Mouse (Mus musculus): Measurements from ENCODE around the gene Ankle1.

Ankle1 gene

DNA sequence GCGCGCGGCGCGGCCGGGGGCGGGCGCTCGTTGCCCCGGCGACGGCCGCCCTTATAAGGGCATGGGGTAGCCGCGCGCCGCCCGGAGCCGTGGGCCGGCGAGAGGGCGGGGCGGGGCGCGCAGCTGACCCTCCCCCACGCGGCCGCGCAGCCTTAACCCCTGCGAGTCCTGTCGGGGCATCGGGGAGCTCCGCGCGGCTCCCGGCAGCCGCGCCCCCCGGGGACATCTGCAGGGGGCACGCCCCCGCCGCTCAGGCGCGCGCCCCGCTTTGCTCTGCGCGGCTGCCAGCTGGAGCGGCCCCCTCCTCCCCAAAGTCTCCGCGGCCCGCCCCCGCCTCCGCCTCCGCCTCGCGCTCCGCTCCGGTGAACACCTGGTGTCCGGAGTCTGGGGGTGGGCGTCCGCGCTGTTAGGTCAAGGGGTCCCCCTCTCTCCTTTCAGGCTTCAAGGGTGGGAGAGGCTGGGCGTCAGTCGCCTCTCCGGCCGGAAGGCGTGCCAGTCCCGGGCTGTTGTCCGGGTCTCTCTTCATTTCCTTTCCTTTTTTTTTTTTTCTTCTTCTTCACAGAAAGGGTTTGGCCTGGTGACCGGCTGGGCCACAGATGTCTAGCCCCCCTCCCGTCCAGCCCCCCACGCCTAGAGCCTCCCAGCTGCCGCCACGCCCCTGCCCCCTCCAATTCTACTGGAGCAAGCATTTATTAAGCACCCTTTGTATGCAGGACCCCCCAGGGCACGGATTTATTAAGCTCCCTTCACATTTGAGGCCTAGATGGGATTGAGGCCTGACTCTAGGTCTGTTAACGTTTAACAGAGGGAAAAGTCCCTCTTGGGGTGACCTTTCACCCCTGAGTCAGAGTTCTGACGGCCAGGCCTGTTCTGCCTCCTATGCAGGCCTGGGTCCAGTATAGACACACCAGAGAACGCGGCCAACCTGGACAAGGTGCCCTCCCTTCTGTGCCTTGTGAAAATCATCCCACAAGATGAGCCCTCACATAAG lies 23.5 kb upstream of the Ankle1 start:
- DNase-seq = peak; percentile 76

GRCm38 (mm10) chr8:71383396-71383795 lies 22.4 kb upstream of the Ankle1 start:
- no peak for DNase-seq

DNA sequence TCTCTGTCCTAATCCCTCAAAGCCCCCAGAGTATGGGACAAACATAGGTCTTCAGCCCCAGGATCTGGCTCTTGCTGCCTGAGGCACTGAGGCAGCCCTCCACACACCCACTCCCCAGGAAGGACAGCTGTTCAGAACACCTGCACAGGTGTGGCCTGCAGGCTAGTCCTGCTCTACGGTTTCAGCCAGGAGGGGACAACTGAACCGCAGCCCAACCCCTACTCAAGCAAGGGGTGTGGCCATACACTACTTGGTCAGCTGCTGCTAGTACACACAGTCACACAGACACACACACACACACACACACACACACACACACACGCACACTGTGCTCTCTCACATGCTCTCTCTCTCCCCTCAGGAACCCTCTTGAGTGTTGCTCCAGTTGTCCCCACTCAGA lies 21.9 kb upstream of the Ankle1 start:
- DNase-seq = no peak

DNA sequence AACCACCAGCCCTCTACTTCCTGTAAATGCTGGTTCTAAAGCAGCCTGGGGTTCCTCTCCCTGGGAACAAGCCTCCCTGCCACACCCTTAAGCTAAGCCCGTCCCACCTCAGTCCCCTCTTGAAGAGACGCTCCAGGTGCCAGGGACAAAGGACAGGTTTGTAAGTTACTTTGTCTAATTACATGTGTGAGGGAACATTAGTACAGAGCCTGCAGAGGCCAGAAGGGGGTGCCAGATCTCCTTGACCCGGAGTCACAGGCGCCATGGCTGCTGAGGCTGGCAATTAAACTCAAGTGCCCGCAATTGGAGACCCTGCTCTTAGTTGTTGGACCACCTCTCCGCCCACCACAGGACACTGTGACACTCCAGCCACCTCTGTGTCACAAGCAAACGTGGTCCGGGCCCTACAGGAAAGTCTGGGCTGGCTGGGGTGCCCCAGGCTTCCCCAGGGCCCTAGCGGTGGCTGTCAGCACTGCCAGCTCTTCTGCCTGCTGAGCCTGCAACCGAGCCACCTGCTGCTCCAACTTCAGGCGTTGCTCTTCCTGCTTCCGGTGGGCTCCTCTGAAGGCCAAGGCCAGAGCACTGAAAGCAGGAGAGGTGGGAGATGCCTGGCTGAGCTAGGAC lies 20.5 kb upstream of the Ankle1 start:
- no peak for DNase-seq

DNA sequence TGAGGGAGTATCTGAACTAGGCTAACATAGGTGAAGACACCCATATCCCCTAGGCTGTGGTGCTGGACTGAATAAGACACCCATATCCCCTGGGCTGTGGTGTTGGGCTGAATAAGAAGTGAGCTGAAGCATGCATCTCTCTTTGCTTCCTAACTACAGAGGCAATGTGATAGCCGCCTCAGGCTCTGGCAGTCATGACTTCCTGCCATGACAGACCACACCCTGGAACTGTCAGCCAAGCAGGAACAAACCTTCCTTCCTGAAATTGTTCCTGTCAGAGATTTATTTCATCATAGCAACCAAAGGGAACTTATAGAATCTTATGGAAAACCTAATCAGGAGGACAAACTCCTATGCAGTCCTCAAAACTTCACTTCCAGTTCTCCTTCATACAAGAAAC lies 17.5 kb upstream of the Ankle1 start:
- DNase-seq = no peak

GRCm38 (mm10) chr8:71391696-71392095 lies 14.1 kb upstream of the Ankle1 start:
- DNase-seq = no peak

GRCm38 (mm10) chr8:71392391-71392790 lies 13.4 kb upstream of the Ankle1 start:
- no peak for DNase-seq

- DNase-seq = peak; percentile 36
These were observed 12.9 kb upstream of the Ankle1 start for GRCm38 (mm10) chr8:71392871-71393270.

DNA sequence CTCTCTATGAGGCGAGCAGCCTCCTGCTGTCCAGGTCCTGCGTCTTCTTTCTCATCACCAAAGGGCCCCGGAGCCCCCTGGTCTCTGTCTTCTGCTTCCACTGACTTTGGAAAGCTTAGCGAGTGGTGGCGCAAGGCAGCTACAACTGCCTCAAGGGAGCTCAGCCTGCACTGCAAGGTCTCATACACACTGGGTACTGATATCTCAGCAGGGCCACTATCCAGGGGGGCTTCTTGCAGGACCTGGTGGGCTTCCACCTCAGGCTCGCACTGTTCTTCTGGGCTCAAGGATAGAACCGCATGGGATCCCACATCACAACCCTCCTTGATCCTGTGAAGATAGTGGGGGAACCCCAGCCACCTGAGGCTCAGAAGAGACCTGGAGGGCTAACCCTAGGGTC lies 11.3 kb upstream of the Ankle1 start:
- no peak for DNase-seq

DNA sequence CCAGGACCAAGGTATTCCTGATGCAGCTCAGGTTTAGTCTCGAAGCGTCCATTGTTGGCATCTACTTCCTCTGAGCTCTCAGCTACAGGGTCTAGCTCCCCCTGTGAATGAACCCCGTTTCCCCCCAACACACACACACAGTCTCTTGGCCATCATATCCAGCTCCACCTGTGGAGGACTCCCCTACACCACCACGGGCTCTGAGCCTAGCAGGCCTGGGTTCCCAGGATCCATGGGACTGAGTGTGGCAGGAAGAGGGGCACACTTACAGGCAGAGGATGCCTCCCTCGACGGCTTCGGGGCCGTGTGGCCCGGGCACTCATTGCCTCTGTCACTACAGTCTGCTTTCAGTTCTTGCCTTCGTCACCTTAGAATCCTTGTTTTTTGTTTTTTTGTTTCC lies 10.7 kb upstream of the Ankle1 start:
- DNase-seq = no peak

DNA sequence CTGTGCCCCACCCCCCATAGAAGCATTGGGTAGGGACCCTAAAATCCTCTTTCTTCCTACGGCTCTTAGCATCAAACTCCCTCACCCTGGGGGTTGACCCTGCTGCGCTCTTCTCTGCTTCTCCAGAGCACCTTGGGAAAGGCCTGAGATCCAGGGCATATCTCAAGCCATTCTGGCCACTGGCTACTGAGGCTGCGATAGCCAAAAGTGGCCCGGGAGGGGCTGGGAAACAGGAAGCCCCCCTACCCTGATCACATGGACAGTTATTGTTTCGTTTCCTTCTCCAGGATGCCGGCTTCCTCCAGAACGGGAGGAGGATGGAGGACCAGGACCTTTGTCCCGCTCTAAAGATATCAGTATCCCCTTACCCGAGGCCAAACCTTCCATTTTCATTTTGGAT lies 10.2 kb upstream of the Ankle1 start, which contains the start of gene Ushbp1:
Gene Ushbp1, minus strand, starts transcription at position 174 of the 400 bp plus-strand sequence.
- DNase-seq = no peak

DNA sequence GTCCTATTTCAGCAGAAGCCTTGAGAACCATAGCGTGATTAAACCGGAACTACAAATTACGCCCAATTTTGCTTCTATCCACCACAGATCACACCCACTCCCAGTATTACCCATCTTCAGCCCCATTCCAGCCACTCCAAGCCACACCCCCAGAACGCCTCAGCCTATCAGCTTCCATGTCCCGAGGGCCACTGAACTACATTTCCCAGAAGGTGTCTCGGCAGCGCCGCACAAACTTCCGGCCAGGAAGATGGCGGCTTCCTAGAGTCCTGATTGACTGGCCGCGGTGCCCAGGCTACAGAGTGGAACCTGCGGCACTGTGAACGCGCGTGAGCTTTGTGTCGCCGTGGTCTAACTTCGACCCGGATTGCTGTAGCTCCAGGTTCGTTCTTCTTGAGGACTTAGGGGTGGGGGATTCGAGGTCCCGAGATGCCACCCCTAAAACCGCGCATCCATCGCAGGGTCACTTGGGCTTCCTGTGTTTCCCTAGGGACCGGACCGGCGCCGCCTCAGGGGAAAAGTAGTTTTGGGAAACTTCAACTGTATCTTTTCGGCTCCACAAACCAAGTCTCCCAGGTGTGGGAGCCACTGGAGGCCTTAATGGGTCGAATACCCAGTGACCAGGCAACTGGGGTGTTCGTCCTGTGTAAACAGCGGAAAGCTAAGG lies 9.0 kb upstream of the Ankle1 start, which contains the start of gene Babam1:
Gene Babam1, plus strand, starts transcription at position 223 of the 667 bp plus-strand sequence.
- DNase-seq = peak; percentile 91

DNA sequence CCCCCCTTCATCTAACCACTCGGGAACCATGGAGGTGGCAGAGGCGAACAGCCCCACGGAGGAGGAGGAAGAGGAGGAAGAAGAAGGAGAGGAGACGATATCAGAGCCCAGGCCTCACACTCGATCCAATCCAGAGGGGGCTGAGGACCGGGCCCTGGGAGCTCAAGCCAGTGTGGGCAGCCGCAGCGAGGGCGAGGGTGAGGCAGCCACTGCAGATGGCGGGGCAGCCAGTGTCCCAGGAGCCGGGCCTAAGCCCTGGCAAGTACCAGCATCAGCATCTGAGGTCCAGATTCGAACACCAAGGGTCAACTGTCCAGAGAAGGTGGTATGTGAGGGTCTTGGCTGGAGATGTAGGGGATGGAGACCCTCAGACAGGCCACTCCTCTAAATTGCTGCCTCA lies 8.1 kb upstream of the Ankle1 start:
- no peak for DNase-seq

- no peak for DNase-seq
These were observed 5.0 kb upstream of the Ankle1 start for GRCm38 (mm10) chr8:71400826-71401225.

- DNase-seq = no peak
These were observed 4.4 kb upstream of the Ankle1 start for GRCm38 (mm10) chr8:71401454-71401853.

DNA sequence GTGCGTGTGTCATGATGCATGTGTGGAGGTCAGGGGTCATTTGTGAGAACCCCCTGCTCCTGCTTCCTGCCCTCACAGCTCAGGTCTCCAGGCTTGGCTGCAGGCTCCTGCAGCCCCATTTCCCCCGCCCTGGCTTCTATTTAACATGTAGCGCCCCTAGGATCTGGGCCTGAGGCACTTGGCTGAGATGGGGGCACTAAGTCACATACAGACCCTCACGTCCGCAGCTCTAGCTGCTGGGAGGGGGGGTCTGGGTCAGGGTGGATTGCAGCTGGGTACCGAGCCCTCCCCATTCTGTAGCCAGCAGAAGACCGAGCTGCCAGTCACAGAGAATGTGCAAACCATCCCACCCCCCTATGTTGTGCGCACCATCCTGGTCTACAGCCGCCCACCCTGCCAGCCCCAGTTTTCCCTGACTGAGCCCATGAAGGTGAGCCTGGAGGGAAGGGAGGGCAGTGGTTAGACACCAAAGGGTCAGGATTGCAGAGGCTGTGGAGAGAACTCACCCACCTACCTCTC lies 3.3 kb upstream of the Ankle1 start:
- no peak for DNase-seq

DNA sequence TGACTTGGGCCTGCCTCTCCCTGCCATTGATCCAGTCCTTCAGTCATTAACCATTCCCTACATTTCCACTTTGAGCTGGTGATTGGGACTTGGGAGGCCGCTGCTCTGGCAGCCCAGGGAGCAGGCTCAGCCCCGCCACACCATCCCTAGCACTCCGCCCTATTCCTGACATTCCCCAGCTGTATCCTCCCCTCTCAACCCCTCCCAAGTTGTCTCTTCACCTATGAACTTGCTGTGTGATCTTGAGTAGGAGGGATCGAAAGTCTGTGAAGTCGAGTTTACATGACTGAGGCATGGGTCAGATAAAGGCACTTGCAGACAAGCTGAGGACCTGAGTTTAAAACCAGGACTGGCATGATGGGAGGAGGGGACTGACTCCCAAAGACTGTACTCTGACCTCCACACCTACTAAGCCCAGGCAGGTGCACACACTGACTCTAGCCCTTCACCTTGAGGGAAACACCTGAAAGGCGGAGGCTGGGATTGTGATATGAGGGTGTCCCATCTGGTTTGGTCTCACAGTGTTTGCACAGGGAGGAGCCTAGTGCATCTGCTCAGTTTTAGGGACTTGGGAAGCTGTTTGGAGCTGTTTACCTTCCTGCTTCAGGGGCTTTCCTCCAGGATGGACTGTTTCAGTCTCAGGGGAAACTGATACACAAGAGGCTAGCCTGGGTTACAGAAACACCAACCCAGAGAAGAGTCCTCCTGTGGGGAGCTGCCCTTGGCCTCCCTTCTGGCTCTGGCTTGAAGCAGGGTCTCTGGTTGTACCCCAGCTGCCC lies 2.5 kb upstream of the Ankle1 start:
- DNase-seq = no peak

DNA sequence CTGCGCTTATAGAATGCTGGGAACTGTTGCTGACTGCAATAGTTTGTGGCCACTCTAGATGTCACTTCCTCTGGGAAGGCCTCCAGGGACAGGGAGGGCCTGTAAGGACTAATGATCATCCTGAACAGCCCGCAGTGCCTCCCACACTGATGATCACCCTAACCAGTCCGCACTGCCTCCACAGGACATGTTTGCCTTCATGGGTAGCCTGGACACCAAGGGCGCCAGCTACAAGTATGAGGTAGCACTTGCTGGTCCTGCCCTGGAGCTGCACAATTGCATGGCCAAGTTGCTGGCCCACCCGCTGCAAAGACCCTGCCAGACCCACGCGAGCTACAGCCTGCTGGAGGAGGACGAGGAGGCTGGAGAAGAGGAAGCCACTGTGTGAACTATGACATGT lies 1.8 kb upstream of the Ankle1 start:
- no peak for DNase-seq

DNA sequence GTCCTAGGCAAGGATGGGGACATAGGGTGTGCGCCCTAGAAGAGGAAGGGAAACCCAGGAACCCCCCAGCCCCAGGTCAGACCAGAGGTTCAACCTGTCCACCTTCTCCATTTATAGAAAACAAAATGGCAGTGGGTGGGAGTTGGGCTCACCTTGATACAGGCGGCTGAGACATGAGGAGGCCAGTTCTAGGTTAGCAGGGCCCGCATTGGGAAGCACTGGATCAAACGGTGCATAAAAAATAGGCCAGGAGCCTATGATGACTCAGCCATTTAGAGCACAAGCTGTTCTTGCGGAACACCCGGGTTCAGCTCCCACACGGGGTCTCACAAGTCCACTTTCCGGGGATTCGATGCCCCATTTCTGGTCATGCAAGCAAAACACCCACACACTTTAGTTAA lies 859 bp upstream of the Ankle1 start:
- no peak for DNase-seq

DNA sequence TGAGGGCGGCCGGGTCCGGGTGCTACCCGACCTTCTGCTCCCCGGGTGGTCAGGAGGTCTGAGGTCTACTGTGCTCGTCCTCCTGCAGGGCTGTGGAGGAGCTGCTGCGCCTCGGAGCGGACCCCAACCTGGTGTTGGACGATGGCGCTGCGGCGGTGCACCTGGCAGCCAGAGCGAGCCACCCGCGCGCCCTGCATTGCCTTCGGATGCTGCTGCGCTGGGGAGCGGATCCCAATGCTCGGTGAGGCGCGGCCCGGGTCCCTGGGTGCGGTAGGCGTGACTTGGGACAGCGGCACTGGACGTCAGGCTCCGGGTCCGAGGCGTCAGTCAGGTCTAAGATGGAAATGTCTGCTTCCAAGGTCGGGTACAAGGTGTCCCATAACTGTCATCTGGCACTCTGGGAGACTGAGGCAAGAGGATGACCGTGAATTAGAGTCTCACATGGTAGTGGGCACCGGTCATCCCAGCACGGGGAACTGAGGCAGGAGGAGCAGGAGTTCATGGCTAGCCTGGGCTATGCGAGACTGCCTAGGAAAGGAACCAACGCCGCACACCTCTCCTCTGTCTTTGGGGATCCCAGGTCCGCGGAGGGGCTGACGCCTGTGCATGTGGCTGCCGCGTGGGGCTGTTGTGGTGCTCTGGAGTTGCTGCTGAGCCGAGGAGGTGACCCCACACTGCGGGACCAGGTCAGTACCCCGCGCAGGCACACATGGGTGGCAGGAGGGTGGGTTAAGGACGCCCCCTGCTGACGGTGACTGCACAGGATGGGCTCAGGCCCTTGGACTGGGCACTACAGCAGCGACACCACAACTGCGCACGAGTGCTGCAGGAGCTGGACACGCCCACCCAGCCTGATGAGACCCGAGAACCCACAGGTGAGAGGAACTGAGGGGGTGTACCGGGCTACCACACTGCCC lies 547 bp downstream of the Ankle1 start:
- DNase-seq = peak; percentile 71

DNA sequence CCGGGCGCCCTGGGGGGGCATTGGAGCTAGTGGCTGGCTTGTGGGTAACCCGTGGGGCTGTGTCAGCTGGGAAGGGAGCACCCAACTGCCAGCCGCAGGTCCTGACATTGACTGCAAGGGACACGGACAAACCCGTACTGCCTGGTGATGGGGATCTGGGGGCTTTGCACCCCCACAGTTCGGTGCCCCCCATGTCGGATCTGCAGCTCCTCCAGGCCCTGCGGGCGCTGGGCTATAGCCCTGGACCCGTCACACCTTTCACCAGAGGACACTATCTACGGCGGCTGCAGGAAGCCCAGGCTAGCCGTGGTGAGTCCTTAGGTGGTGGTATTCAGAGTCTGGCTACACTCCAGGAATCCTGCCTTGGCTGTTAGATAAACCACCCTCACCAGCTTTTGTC lies 1.6 kb downstream of the Ankle1 start:
- no peak for DNase-seq
